Mouse (Mus musculus): ENCODE results near the gene Mcm3ap. TPM values are rescaled to one million over a fixed set of nuclear protein-coding genes. Genes with fewer than 3 reads are reported as not detected.

Mcm3ap gene
- polyA plus RNA-seq, 2 experiments: 12.5 to 23.4 TPM

- H3K9me3 ChIP-seq (ENCODE audit: control insufficient read depth, low read length): no peaks in the 10 kb centered on the region
- H3K4me2 ChIP-seq (ENCODE audit: low read depth): peak overlapping the region; percentile 98
- peak overlapping the region; percentile 28; the same call in 1 of the 2 replicates for H3K27ac ChIP-seq
- peaks cover 6% of the 10 kb centered on the region for H3K36me3 ChIP-seq (replicated peaks; ENCODE audit: control insufficient read depth, insufficient read depth, low read depth)
- DNase-seq (ENCODE audit: low read depth in 3 of 3, low spot score in 3 of 3) (no peak), ATAC-seq (ENCODE audit: insufficient read depth) (no peak)
- peak overlapping the region; percentile 73 for H3K9ac ChIP-seq (replicated peaks)
- H3K4me1 ChIP-seq (replicated peaks; ENCODE audit: control insufficient read depth in 2 of 2, insufficient read depth in 2 of 2, low read length in 1 of 2): peaks cover 0 to 7% of the 10 kb centered on the region in 2 experiments; a peak in 3 of 4 replicates
- no peaks in the 10 kb centered on the region for H3K27me3 ChIP-seq (ENCODE audit: control insufficient read depth, insufficient read depth, low read length)
- 3% methylated on average over 14 of the region's 14 CpGs for WGBS (ENCODE audit: insufficient replicate concordance)
- H3K4me3 ChIP-seq (ENCODE audit: insufficient read depth in 1 of 2, low read depth in 2 of 2, low read length in 2 of 2): peak overlapping the region; percentile 61 to 66
- TF ChIP-seq CTCF (IDR thresholded peaks at IDR 0.05; ENCODE audit: low read depth) (no peak), EP300 (IDR thresholded peaks at IDR 0.05; ENCODE audit: low read depth) (no peak)
Measured at GRCm38 (mm10) chr10:76531828-76532227, 63.1 kb downstream of the Mcm3ap start.

GRCm38 (mm10) chr10:76535526-76535925 is 66.8 kb downstream of the Mcm3ap start:
- no peak overlapping the region for H3K9ac ChIP-seq (replicated peaks)
- WGBS (ENCODE audit: insufficient replicate concordance): 82% methylated on average over 7 of the region's 7 CpGs
- no peak for TF ChIP-seq CTCF (IDR thresholded peaks at IDR 0.05; ENCODE audit: low read depth)
- TF ChIP-seq EP300 (IDR thresholded peaks at IDR 0.05; ENCODE audit: low read depth): no peak
- H3K27ac ChIP-seq: no peak overlapping the region
- DNase-seq (ENCODE audit: low read depth in 3 of 3, low spot score in 3 of 3): no peak
- no peaks in the 10 kb centered on the region for H3K27me3 ChIP-seq (ENCODE audit: control insufficient read depth, insufficient read depth, low read length)
- ATAC-seq (ENCODE audit: insufficient read depth): no peak
- no peaks in the 10 kb centered on the region for H3K9me3 ChIP-seq (ENCODE audit: control insufficient read depth, low read length)
- H3K4me1 ChIP-seq (replicated peaks; ENCODE audit: control insufficient read depth in 2 of 2, insufficient read depth in 2 of 2, low read length in 1 of 2): peaks cover 0 to 5% of the 10 kb centered on the region in 2 experiments; a peak in 3 of 4 replicates
- no peak overlapping the region for H3K4me2 ChIP-seq (ENCODE audit: low read depth)
- H3K4me3 ChIP-seq (ENCODE audit: insufficient read depth in 1 of 2, low read depth in 2 of 2, low read length in 2 of 2): no peak overlapping the region
- peaks cover 12% of the 10 kb centered on the region for H3K36me3 ChIP-seq (replicated peaks; ENCODE audit: control insufficient read depth, insufficient read depth, low read depth)

- Histone ChIP-seq H3K4me3 (ENCODE audit: insufficient read depth in 1 of 2, low read depth in 2 of 2, low read length in 2 of 2) (no peak overlapping the region), H3K9ac (replicated peaks) (no peak overlapping the region), H3K36me3 (replicated peaks; ENCODE audit: control insufficient read depth, insufficient read depth, low read depth) (peaks cover 15% of the 10 kb centered on the region), H3K4me1 (replicated peaks; ENCODE audit: control insufficient read depth in 2 of 2, insufficient read depth in 2 of 2, low read length in 1 of 2) (no peaks in the 10 kb centered on the region), H3K27ac (no peak overlapping the region), H3K9me3 (ENCODE audit: control insufficient read depth, low read length) (no peaks in the 10 kb centered on the region), H3K27me3 (ENCODE audit: control insufficient read depth, insufficient read depth, low read length) (no peaks in the 10 kb centered on the region), H3K4me2 (ENCODE audit: low read depth) (no peak overlapping the region)
- 67% methylated on average over 9 of the region's 9 CpGs for WGBS (ENCODE audit: insufficient replicate concordance)
- TF ChIP-seq EP300 (IDR thresholded peaks at IDR 0.05; ENCODE audit: low read depth) (no peak), CTCF (IDR thresholded peaks at IDR 0.05; ENCODE audit: low read depth) (no peak)
- no peak for ATAC-seq (ENCODE audit: insufficient read depth)
- no peak for DNase-seq (ENCODE audit: low read depth in 3 of 3, low spot score in 3 of 3)
Measured at GRCm38 (mm10) chr10:76537619-76538018, 68.9 kb downstream of the Mcm3ap start.

GRCm38 (mm10) chr10:76541336-76542085 is 72.8 kb downstream of the Mcm3ap start:
- Histone ChIP-seq H3K4me2 (ENCODE audit: low read depth) (no peak overlapping the region), H3K36me3 (replicated peaks; ENCODE audit: control insufficient read depth, insufficient read depth, low read depth) (peaks cover 11% of the 10 kb centered on the region), H3K27ac (no peak overlapping the region), H3K9me3 (ENCODE audit: control insufficient read depth, low read length) (no peaks in the 10 kb centered on the region), H3K27me3 (ENCODE audit: control insufficient read depth, insufficient read depth, low read length) (no peaks in the 10 kb centered on the region), H3K9ac (replicated peaks) (no peak overlapping the region), H3K4me3 (ENCODE audit: insufficient read depth in 1 of 2, low read depth in 2 of 2, low read length in 2 of 2) (no peak overlapping the region), H3K4me1 (replicated peaks; ENCODE audit: control insufficient read depth in 2 of 2, insufficient read depth in 2 of 2, low read length in 1 of 2) (no peaks in the 10 kb centered on the region)
- no peak for TF ChIP-seq CTCF (IDR thresholded peaks at IDR 0.05; ENCODE audit: low read depth)
- no peak for TF ChIP-seq EP300 (IDR thresholded peaks at IDR 0.05; ENCODE audit: low read depth)
- WGBS (ENCODE audit: insufficient replicate concordance): 50% methylated on average over 11 of the region's 11 CpGs
- DNase-seq (ENCODE audit: low read depth in 3 of 3, low spot score in 3 of 3) (no peak), ATAC-seq (ENCODE audit: insufficient read depth) (no peak)

GRCm38 (mm10) chr10:76542636-76543375 is 74.1 kb downstream of the Mcm3ap start:
- WGBS (ENCODE audit: insufficient replicate concordance): 33% methylated on average over 10 of the region's 10 CpGs
- TF ChIP-seq EP300 (IDR thresholded peaks at IDR 0.05; ENCODE audit: low read depth) (no peak), CTCF (IDR thresholded peaks at IDR 0.05; ENCODE audit: low read depth) (no peak)
- Histone ChIP-seq H3K27me3 (ENCODE audit: control insufficient read depth, insufficient read depth, low read length) (no peaks in the 10 kb centered on the region), H3K4me1 (replicated peaks; ENCODE audit: control insufficient read depth in 2 of 2, insufficient read depth in 2 of 2, low read length in 1 of 2) (no peaks in the 10 kb centered on the region), H3K4me2 (ENCODE audit: low read depth) (no peak overlapping the region), H3K27ac (no peak overlapping the region), H3K9me3 (ENCODE audit: control insufficient read depth, low read length) (no peaks in the 10 kb centered on the region), H3K4me3 (ENCODE audit: insufficient read depth in 1 of 2, low read depth in 2 of 2, low read length in 2 of 2) (no peak overlapping the region), H3K9ac (replicated peaks) (no peak overlapping the region), H3K36me3 (replicated peaks; ENCODE audit: control insufficient read depth, insufficient read depth, low read depth) (peaks cover 12% of the 10 kb centered on the region)
- no peak for DNase-seq (ENCODE audit: low read depth in 3 of 3, low spot score in 3 of 3)
- no peak for ATAC-seq (ENCODE audit: insufficient read depth)

Data from liver, embryonic 14.5 days (tissue).